Mouse (Mus musculus): ENCODE measurements around the gene B3galnt2.
"Not testable (repeated sequence)": the region's sequence is repeated elsewhere in the genome, so short reads cannot be mapped to it uniquely, and the experiment has no call there.

B3galnt2 gene

DNA sequence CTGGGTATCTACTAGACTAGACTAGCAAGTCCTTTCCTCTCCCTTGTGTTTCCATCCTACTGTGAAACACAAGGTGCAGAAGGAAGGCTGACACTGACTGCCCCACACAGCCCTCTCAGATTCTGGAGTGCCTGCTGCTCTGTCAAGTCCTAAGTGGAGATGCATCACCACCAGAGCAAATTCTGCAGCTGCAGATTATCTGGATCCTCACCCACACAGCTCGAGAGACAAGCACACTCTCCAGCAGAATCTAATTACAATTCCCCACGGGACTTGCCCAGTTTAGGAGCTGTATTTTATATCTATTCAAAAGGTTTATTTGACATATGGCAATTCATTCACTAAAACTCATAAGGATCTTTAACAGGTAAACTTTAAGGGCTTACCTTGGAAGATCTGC is 51.8 kb downstream of the B3galnt2 start:
- DNase-seq (ENCODE audit: low spot score in 2 of 2): no peak

GRCm38 (mm10) chr13:14011454-14011995 is 57.3 kb downstream of the B3galnt2 start:
- no peak for DNase-seq (ENCODE audit: low spot score in 2 of 2)

DNA sequence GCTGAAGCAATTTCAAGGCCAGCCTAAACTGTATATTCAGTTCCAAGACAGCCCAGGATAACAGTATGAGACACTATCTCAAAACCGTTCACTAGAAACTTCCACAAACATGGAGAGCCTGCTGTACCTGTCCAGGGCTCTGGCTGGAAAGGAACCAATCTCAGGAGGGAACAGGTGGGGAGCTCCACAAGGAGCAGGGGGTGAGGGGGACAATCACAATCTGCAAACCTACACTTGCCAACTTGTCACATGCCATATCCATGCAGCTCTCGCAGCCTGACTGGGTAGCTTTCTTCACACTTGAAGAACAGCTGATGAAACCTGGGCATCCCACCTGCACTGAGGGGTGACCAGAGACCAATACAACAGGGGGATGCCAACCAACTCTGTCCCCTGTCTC is 59.7 kb downstream of the B3galnt2 start:
- no peak for DNase-seq (ENCODE audit: low spot score in 2 of 2)

DNA sequence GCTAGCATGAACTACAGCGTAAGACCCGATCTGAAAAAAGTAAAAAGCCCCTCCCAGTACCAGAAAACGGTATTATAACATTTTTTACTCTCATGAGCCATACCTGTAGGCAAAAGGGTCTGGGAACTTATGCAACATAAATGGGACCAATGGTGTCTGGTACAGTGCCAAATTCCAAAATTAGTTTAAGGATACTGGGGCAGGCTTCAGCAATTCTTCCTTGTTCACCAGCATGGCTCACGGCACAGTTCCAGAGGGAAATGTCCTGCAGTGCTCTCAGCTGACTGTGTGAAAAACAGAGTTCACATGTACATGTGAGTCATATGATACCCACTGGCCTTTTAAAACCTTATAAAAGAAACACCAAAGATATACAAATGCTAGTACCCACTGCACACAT is 60.3 kb downstream of the B3galnt2 start:
- DNase-seq (ENCODE audit: low spot score in 2 of 2): no peak

DNA sequence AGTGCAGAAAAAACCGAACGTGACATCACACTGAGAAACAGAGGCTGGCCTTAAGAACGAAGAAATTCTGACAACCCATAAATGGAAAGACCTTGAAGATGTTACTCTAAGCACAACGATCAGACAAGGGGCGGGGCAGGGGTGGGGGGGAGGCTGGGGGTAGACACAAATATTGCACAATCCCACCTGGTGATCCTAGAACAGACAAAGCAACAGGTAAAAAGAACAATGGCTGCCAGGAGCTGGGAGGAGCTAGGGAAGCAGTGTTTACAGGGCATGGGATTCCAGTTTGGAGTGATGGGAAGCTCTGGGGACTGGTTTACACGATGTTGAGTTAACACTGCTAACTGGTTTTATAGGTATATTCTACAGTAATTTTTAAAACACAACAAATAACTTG is 61.3 kb downstream of the B3galnt2 start:
- no peak for DNase-seq (ENCODE audit: low spot score in 2 of 2)

- DNase-seq (ENCODE audit: low spot score in 2 of 2): no peak
Measured at GRCm38 (mm10) chr13:14018283-14018682, 64.0 kb downstream of the B3galnt2 start.

GRCm38 (mm10) chr13:14018852-14019251 is 64.6 kb downstream of the B3galnt2 start:
- DNase-seq (ENCODE audit: low spot score in 2 of 2): no peak

DNA sequence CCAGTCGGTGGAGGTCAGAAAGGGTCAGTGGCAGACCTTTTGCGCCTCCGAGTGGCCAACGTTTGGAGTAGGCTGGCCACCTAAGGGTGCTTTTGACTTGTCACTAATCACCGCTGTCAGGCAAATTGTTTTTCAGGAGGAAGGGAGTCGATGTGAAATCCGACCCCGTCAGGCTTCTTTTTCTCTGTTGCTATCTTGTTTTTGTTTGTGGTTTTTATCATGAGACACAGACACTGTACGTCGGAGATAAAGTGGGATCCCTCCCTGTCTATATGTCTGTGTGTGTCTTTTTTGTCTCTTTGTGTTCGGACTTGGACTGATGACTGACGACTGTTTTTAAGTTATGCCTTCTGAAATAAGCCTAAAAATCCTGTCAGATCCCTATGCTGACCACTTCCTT is 67.1 kb downstream of the B3galnt2 start:
- not testable (repeated sequence) for DNase-seq (ENCODE audit: low spot score in 2 of 2)

GRCm38 (mm10) chr13:14025554-14025953 is 71.3 kb downstream of the B3galnt2 start:
- no peak for DNase-seq (ENCODE audit: low spot score in 2 of 2)

GRCm38 (mm10) chr13:14026154-14026820 is 72.0 kb downstream of the B3galnt2 start:
- DNase-seq (ENCODE audit: low spot score in 2 of 2): no peak

- no peak for DNase-seq (ENCODE audit: low spot score in 2 of 2)
Measured at GRCm38 (mm10) chr13:14033309-14034072, 79.2 kb downstream of the B3galnt2 start.

- DNase-seq (ENCODE audit: low spot score in 2 of 2): no peak
Measured at GRCm38 (mm10) chr13:14034073-14034348, 79.7 kb downstream of the B3galnt2 start.

DNA sequence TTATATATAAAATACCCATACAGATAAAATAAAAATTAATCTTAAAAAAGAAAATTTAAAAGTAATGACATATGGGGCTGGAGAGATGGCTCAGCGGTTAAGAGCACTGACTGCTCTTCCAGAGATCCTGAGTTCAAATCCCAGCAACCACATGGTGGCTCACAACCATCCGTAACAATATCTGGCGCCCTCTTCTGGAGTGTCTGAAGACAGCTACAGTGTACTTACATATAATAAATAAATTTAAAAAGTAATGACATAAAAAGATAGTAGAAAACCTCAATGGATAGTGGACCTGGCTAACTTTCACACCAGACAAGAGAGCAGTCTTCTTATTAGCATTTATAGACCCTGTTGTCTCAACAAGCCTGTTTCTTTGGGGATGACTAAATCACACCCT is 81.1 kb downstream of the B3galnt2 start:
- not testable (repeated sequence) for DNase-seq (ENCODE audit: low spot score in 2 of 2)

DNA sequence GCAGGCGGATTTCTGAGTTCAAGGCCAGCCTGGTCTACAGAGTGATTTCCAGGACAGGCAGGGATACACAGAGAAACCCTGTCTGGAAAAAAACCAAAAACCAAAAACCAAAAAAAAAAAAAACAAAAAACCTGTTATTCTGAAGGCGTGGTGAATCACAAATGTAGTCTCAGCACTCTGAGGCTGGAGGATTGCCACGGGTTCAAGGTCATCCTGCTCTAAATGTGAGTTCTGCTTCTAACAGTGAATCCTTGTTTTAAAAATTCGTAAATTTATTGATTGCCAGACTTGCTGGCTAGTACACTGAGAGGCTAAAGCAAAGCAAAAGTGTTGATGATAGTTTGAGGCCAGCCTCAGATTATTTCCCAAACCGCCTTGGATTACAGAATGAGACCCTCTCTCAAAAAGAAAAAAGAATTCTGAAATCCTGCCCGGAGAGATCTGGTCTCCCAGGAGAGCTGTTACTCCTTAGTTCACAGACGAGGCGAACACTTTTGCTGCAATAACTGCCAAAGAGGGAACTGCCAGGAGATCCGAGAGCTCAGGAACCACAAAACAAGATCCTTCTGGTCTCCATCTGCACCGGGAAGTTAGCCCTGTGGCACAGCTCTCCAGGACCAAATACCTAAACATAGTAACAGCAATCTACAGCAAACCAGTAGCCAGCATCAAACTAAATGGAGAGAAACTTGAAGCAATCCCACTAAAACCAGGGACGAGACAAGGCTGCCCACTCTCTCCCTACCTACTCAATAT is 81.8 kb downstream of the B3galnt2 start:
- DNase-seq (ENCODE audit: low spot score in 2 of 2): no peak

DNA sequence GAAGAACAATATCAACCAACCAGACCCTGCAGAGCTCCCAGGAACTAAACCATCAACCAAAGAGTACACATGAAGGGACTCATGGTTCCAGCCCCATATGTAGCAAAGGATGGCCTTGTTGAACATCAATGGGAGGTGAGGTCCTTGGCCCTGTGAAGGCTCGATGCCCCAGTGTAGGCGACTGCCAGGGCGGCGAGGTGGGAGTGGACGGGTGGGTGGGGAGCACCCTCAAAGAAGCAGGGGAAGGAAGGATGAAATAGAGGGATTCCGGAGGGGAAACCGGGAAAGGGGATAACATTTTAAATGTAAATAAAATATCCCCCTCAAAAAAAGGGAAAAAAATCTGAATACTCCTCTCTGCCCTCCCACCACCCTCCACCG is 84.6 kb downstream of the B3galnt2 start:
- peak in 1 of 2 experiments; percentile 5 for DNase-seq (ENCODE audit: low spot score in 2 of 2)

DNA sequence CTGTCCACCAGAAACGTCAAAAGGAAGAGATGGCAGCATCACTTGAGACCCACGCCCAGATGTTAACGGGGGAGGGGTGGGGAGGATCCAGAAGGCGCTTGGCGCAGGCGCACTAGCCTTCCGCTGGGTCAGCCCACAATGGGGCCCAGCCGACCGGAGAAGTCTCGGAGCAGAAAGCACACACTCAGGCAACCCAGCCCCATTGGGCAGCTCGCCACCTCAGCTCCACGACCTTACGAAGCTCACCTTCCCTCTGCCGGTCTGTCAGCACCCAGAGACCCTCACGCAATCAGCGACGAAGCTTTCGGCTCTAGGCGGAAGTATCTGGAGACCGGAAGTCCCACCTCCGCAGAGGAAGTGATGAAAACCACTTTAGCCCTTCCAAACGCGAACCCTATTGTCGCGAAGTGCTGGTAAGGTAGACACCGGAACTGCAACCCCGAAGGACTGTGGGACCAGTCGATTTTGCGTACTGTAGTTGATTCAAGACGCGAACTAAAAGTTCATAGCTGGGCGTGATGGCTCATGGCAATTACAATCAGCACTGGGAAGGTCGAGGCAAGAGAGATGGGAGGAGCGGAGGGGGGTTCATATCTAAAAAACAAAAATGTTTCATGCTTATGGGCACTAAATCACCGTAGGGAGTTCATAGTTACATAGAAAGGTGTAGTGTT is 85.2 kb downstream of the B3galnt2 start, which contains the start of gene Tbce:
Gene Tbce (minus strand): TSS at position 347 of the 674 bp plus-strand sequence.
- peak; percentile 87 to 88 for DNase-seq (ENCODE audit: low spot score in 2 of 2)

DNA sequence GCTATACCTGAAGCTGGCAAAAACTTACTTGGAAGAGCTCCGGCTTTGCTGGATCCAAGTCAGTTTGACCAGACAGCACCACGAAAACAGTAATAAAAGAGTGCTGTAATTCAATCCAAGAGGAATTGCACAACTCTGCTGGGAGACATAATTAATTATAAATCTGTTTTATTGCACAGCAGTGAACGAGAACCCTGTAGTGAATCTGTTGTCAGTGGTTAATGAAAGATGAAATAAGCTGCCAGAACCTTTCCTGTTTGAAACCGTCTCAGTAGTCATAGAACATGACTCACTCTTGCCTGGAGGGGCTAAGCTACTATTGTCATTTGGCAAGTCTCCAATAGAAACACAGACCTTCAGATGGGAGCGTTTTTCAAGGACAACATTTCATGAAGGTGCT is 85.9 kb downstream of the B3galnt2 start:
- DNase-seq (ENCODE audit: low spot score in 2 of 2): no peak

- DNase-seq (ENCODE audit: low spot score in 2 of 2): no peak
Measured at GRCm38 (mm10) chr13:14043851-14044250, 89.6 kb downstream of the B3galnt2 start.

DNA sequence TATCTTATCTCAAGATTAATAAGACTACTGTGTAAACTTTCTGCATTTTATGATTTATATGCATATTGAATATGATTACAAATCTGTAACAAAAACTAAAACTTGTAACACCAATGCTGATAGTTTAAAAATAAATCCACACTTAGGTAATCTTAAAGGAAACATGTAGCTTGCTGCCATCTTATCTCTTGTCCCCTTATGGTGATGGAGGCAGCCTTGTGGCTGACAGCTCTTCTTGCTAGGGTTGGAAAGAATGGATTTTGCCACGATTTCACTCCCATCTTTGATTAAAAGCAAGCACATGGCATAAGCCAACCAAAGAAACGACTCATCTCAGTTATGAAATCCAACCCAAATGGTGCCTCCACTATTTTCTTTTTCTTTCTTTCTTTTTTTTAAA is 90.3 kb downstream of the B3galnt2 start:
- DNase-seq (ENCODE audit: low spot score in 2 of 2): no peak
